Mouse (Mus musculus) heart, embryonic 14.5 days (tissue): Measurements from ENCODE around the gene Mtf2. TPM values are rescaled to one million over a fixed set of nuclear protein-coding genes. Genes with fewer than 3 reads are reported as not detected.

Source experiments
- ATAC-seq: fragments of 200-750 bp; cut with Nextera tagmentation; 2 replicates; pipeline ENCODE4 v1.8.0; 2017; ENCODE audit warnings: low read depth, moderate TSS enrichment; ENCODE audit not compliant: insufficient number of reproducible peaks, insufficient read depth, low FRiP score
- H3K27ac ChIP-seq, 2 experiments: fragments of 200-500 bp in 1 of 2; fragments of 300-500 bp in 1 of 2; sonication (generic) in 1 of 2; replicated peaks in 1 of 2; 2 replicates each; pipeline ENCODE4 v1.5.1; 2012 to 2014; ENCODE audit warnings: low read depth in 2 of 2, low read length in 2 of 2, control low read depth in 1 of 2, mild to moderate bottlenecking in 1 of 2, mixed read lengths in 1 of 2; ENCODE audit not compliant: control insufficient read depth in 1 of 2, insufficient read depth in 1 of 2
- H3K27me3 ChIP-seq: fragments of 300-500 bp; sonication (generic); 2 replicates; pipeline ENCODE4 v1.6.1; 2014; ENCODE audit warnings: mild to moderate bottlenecking, low read length, control low read depth; ENCODE audit not compliant: control insufficient read depth, insufficient read depth
- H3K36me3 ChIP-seq: fragments of 300-500 bp; sonication (generic); 2 replicates; pipeline ENCODE4 v1.6.1; 2014; ENCODE audit warnings: mild to moderate bottlenecking, control low read depth, low read length, mixed read lengths; ENCODE audit not compliant: control insufficient read depth, insufficient read depth
- H3K4me1 ChIP-seq, 2 experiments: fragments of 200-500 bp in 1 of 2; fragments of 300-500 bp in 1 of 2; sonication (generic) in 1 of 2; 2 replicates each; pipeline ENCODE4 v1.6.1; 2012 to 2014; ENCODE audit warnings: low read length in 2 of 2, control low read depth in 1 of 2, mixed read lengths in 1 of 2; ENCODE audit not compliant: control insufficient read depth in 2 of 2, insufficient read depth in 2 of 2
- H3K4me2 ChIP-seq: fragments of 300-500 bp; sonication (generic); 2 replicates; pipeline ENCODE4 v1.6.1; 2014; ENCODE audit warnings: mild to moderate bottlenecking, low read length
- H3K4me3 ChIP-seq, 2 experiments: fragments of 200-500 bp in 1 of 2; fragments of 300-500 bp in 1 of 2; sonication (generic) in 1 of 2; 2 replicates each; pipeline ENCODE4 v1.5.1; 2012 to 2014; ENCODE audit warnings: low read length in 2 of 2, mild to moderate bottlenecking in 2 of 2, control low read depth in 1 of 2, low read depth in 1 of 2, moderate library complexity in 1 of 2; ENCODE audit not compliant: control insufficient read depth in 1 of 2, insufficient read depth in 1 of 2
- H3K9ac ChIP-seq: fragments of 300-500 bp; sonication (generic); 2 replicates; pipeline ENCODE4 v1.6.1; 2014; ENCODE audit warnings: mild to moderate bottlenecking, low read length
- H3K9me3 ChIP-seq: fragments of 300-500 bp; sonication (generic); 2 replicates; pipeline ENCODE4 v1.6.1; 2016; ENCODE audit warnings: low read length, control low read depth; ENCODE audit not compliant: control insufficient read depth
- WGBS: fragments of 180-500 bp; shearing (Covaris S2); extraction: QIAGEN DNeasy Blood & Tissue Kit; methylation state at CpG from one replicate; pipeline ENCODE4 v1.1.7; 2014; 5-methylcytosine and 5-hydroxymethylcytosine counted together
- polyA plus RNA-seq: library from polyadenylated mRNA; unstranded; fragments of >200 nt; fragmentation: Nextera tagmentation; extraction: Ambion mirVana; gene quantifications from 2 replicates; pipeline ENCODE4 v1.2.1, GENCODE M21; 2014

Gene Mtf2
- polyA plus RNA-seq, 1 experiment from 2014 or later = 63.6 TPM

DNA sequence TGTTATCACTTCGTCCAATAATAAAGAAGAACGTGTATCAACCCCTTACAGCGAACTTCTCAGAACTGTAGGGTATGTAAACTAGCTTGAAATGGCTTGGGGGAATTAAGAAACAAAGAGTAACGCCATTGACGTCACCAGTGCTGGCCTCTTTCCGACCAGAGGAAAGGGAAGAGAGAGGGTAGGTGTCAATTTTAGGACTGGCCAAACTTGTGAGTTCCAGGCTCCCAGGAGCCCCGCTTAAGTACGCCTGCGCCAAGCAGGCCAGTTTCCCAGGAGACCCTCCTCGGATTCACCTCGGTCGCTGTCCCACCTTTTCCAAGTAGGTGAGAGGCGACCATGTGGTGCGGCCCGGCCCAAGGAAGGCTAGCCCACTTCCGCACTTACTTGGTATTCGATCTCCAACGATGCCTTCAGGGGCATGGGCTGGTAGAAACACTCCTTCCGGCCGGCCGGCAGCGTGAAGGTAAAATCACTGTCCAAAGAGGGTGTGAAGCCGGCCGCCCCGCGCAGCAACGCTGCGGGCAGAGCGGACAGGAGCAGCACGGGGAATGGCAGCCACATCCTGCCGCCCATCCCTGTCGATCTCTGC lies 66.5 kb downstream of the Mtf2 start:
- peaks cover 24% of the 10 kb centered on the region for H3K36me3 ChIP-seq
- no peaks in the 10 kb centered on the region for H3K9me3 ChIP-seq
- no peaks in the 10 kb centered on the region for H3K27me3 ChIP-seq
- peak; percentile 40 for ATAC-seq
- peaks cover 0 to 6% of the 10 kb centered on the region in 2 experiments; a peak in 2 of 4 replicates for H3K4me1 ChIP-seq
- under 1% methylated on average over 32 of the region's 32 CpGs for WGBS
- H3K27ac ChIP-seq = peak overlapping the region; percentile 83 to 92
- peak overlapping the region; percentile 83 for H3K9ac ChIP-seq
- peak overlapping the region; percentile 87 for H3K4me2 ChIP-seq
- H3K4me3 ChIP-seq = peak overlapping the region; percentile 74 to 94

DNA sequence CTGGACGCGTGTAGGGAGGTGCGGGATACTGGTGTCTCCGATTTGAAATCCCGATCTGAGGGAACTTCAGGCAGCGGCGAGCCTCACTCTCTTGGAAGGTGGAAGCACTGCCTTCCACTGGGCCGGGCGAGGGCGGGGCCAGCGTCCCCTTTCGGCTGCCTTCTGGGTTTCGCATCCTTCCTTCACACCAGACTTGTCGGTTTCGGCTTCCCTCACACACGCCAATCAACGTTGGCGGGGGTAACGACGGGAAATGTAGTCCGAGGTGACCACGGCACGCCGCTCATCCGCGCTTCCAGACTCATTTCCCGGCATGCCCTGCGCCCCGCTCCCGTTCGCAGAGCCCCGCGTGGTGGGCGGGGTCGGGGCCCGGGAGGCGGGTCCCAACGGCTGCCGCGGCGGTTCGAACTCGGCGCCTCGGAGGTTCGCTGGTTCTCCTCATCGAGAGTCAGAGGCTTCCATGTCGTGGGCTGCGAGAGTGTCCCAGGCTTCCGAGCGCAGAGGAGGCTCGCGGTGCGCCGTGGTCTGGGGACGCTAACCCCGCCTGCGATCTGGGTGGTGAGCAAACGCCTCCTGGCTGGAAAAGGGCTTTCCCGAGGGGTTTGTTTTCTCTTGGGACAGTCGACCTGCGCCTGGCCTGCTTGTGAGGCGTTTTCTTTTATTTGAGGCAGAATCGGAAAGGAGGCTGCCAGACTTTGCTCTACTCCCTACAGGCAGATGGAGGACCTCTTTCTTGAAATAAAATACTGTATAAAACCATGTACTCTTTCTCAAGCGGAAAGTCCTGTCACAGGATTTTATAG lies 67.2 kb downstream of the Mtf2 start, which contains the start of the genes Tmed5 and Ccdc18:
Gene Tmed5 (minus strand): TSS at position 180 of the 803 bp plus-strand sequence.
Gene Ccdc18 (plus strand): TSS at position 435 of the 803 bp plus-strand sequence.
- peak within 1 kb of the TSS; percentile 83 for H3K9ac ChIP-seq
- H3K27me3 ChIP-seq = no peaks in the 10 kb centered on the region
- under 1% methylated on average over 63 of the region's 65 CpGs for WGBS
- peak within 1 kb of the TSS; percentile 83 to 92 for H3K27ac ChIP-seq
- H3K4me3 ChIP-seq = peak within 1 kb of the TSS; percentile 74 to 94
- H3K9me3 ChIP-seq = no peaks in the 10 kb centered on the region
- H3K4me1 ChIP-seq = peaks cover 0 to 6% of the 10 kb centered on the region in 2 experiments; a peak in 2 of 4 replicates
- H3K36me3 ChIP-seq = peaks cover 23% of the 10 kb centered on the region
- peak; percentile 99 for ATAC-seq
- H3K4me2 ChIP-seq = peak within 1 kb of the TSS; percentile 87

DNA sequence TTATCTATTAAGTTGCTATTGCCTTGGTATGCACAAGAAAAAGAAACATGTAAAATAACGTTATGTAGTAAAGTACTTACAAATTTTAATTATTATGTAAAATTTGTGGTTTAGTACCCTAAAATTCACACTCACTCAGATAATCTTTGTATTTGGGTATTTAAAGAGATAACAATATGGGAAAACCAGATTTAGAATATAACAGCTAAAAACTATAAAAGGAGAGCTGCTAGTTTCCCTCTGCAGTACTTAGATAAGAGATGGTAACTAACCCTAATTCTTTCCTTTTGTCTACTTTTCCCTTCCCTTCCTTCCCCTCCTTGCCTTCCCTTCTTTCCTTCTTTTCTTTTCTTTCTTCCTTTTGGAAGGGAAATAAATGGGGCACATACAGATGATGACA lies 87.1 kb downstream of the Mtf2 start:
- 83% methylated on average over 1 of the region's 1 CpGs for WGBS
- no peaks in the 10 kb centered on the region for H3K27me3 ChIP-seq
- no peaks in the 10 kb centered on the region for H3K4me1 ChIP-seq
- H3K9ac ChIP-seq = no peak overlapping the region
- ATAC-seq = no peak
- H3K4me2 ChIP-seq = no peak overlapping the region
- H3K27ac ChIP-seq = no peak overlapping the region
- no peak overlapping the region for H3K4me3 ChIP-seq
- H3K9me3 ChIP-seq = no peaks in the 10 kb centered on the region
- H3K36me3 ChIP-seq = no peaks in the 10 kb centered on the region

Other genes with a start within 250 kb of the Mtf2 start
- gene Ube2d2b, start 235.6 kb upstream of the Mtf2 start, polyA plus RNA-seq = 0.35 and 0.42 TPM in 2 replicates
- gene Evi5, start 190.6 kb upstream of the Mtf2 start, polyA plus RNA-seq = 45.9 and 50.2 TPM in 2 replicates
- 44.9 and 47.3 TPM in 2 replicates for gene Rpl5, start 165.2 kb upstream of the Mtf2 start, polyA plus RNA-seq
- 18.4 and 19.8 TPM in 2 replicates for gene Fam69a, start 78.6 kb upstream of the Mtf2 start, polyA plus RNA-seq
- 27.0 and 29.1 TPM in 2 replicates for gene Tmed5, start 66.9 kb downstream of the Mtf2 start, polyA plus RNA-seq
- 4.3 and 4.6 TPM in 2 replicates for gene Ccdc18, start 67.2 kb downstream of the Mtf2 start, polyA plus RNA-seq
- 28.2 and 30.0 TPM in 2 replicates for gene Dr1, start 203.2 kb downstream of the Mtf2 start, polyA plus RNA-seq
- 3.0 and 3.6 TPM in 2 replicates for gene Pigg, start 246.9 kb downstream of the Mtf2 start, polyA plus RNA-seq